Mouse (Mus musculus) testis, adult 2 months (tissue): ENCODE measurements around the gene Ctnnb1.

Experiments
- CTCF ChIP-seq: fragments of 200-500 bp; IDR thresholded peaks from 2 replicates; pipeline ENCODE4 v1.5.1; 2012; ENCODE audit warnings: low read depth, mild to moderate bottlenecking, inconsistent platforms, low read length, moderate library complexity; ENCODE audit not compliant: control insufficient read depth, insufficient read depth, insufficient replicate concordance
- POLR2A ChIP-seq: fragments of 200-500 bp; IDR thresholded peaks from 2 replicates; pipeline ENCODE4 v1.6.1; 2012; ENCODE audit warnings: low read depth, mild to moderate bottlenecking, inconsistent platforms, low read length, moderate library complexity; ENCODE audit not compliant: control insufficient read depth

DNA sequence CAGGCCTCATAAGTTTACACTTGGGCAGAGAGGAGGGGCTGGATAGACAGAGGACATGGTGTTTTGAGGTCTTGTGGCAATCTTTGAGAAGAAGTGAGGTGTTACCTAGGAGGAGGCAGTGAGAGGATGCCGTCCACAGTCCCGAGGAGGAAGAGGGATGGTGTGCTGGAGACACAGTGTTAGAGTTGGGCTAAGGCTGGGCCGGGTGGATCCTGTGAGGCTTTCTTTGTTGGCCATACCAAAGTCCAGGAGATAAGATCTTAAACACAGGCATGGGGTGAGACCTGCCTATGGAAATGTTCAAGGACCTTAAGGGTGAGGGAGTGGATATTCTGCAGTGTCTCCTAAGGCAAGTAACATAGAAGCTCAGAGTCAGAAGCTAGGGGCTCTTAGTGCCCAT, 22.9 kb downstream of the Ctnnb1 start:
- TF ChIP-seq CTCF (no peak), POLR2A (no peak)
